In genomic region chr17:5802656-5802955, GRCm38 (mm10) we compare ENCODE assay signal across 19 mouse cellular contexts. TPM values are rescaled to one million over a fixed set of nuclear protein-coding genes. Genes with fewer than 3 reads are reported as not detected.
DNase-seq lines count a peak whose midpoint lies in the region; ATAC-seq and TF ChIP-seq lines count a peak whose summit lies in the region.
"Had no signal": no experiment of that assay in that cellular context is flagged by ENCODE, and none has a peak within 500 bp of the region (broad histone marks: within the 10 kb centered on the region; RNA-seq: fewer than 3 reads in every experiment).

No protein-coding gene starts in this region.

- H3K4me1 ChIP-seq in thymus, adult 2 months (replicated peaks; ENCODE audit: control insufficient read depth, insufficient read depth, low read length) = peaks cover 50% of the 10 kb centered on the region
- peaks cover 18% of the 10 kb centered on the region for H3K4me1 ChIP-seq in kidney, embryonic 16.5 days (ENCODE audit: insufficient read depth, low read length)

- H3K4me2 ChIP-seq in kidney, embryonic 16.5 days (replicated peaks; ENCODE audit: low read depth, low read length) = no peak overlapping the region
- H3K4me2 ChIP-seq: embryonic facial prominence, embryonic 12.5 days; neural tube, embryonic 13.5 days; stomach, embryonic 15.5 days had no signal

- no peaks in the 10 kb centered on the region for H3K36me3 ChIP-seq in thymus, adult 2 months (ENCODE audit: control insufficient read depth, insufficient read depth, low read length)
- no peaks in the 10 kb centered on the region for H3K36me3 ChIP-seq in kidney, embryonic 16.5 days (ENCODE audit: insufficient read depth, low read length)
- H3K36me3 ChIP-seq: embryonic facial prominence, embryonic 12.5 days; neural tube, embryonic 13.5 days; stomach, embryonic 15.5 days had no signal

- no peak for TF ChIP-seq CTCF in thymus, adult 2 months (IDR thresholded peaks at IDR 0.05; ENCODE audit: borderline replicate concordance, control insufficient read depth, extremely low read depth, insufficient read depth, low read length, poor library complexity)

- no peak overlapping the region for H3K4me3 ChIP-seq in thymus, adult 2 months (ENCODE audit: control insufficient read depth, insufficient read depth, low read length)
- H3K4me3 ChIP-seq in kidney, embryonic 16.5 days (ENCODE audit: low read length) = no peak overlapping the region
- H3K4me3 ChIP-seq: embryonic facial prominence, embryonic 12.5 days; neural tube, embryonic 13.5 days; stomach, embryonic 15.5 days had no signal

- WGBS in thymus, adult 2 months = 1% methylated on average over 5 of the region's 5 CpGs
- 81% methylated on average over 5 of the region's 5 CpGs for WGBS in kidney, embryonic 16.5 days

- H3K9me3 ChIP-seq in kidney, embryonic 16.5 days (ENCODE audit: low read length) = no peaks in the 10 kb centered on the region
- H3K9me3 ChIP-seq: embryonic facial prominence, embryonic 12.5 days; neural tube, embryonic 13.5 days; stomach, embryonic 15.5 days had no signal

- peak; percentile 31 for ATAC-seq in common myeloid progenitor, adult 5-6 weeks (replicated peaks; ENCODE audit: low read depth, poor library complexity, severe bottlenecking)
- ATAC-seq in kidney, embryonic 16.5 days (ENCODE audit: low FRiP score, low TSS enrichment) = no peak
- no peak for ATAC-seq in cerebellum, adult (ENCODE audit: insufficient number of reproducible peaks, low FRiP score, low TSS enrichment)
- ATAC-seq: forebrain, embryonic 16.5 days; hindbrain, postnatal 0 days had no signal

- no peak overlapping the region for H3K27ac ChIP-seq in thymus, adult 2 months (ENCODE audit: control insufficient read depth, insufficient read depth, low read length)
- no peak overlapping the region for H3K27ac ChIP-seq in kidney, embryonic 16.5 days (ENCODE audit: low read length)
- H3K27ac ChIP-seq: embryonic facial prominence, embryonic 12.5 days; hindbrain, postnatal 0 days; neural tube, embryonic 13.5 days; stomach, embryonic 15.5 days had no signal

- DNase-seq in A20 (ENCODE audit: low read depth, low spot score) = peak; percentile 13
- DNase-seq in CD4-positive helper T cell, adult 2 months (ENCODE audit: low read depth, low spot score) = peak; percentile 73
- peak; percentile 48 for DNase-seq in thymus, adult 2 months
- no peak for DNase-seq in urinary bladder, postnatal 10 days (ENCODE audit: low spot score)
- DNase-seq in cerebellum, adult 18-20 months = no peak
- DNase-seq: cerebellum, adult 11-12 months; cerebellum, postnatal 36 days; heart, adult 18-20 months; heart, postnatal 4 days; lung, adult 2 months; right cerebral cortex, postnatal 25 days had no signal

- H3K27me3 ChIP-seq in thymus, adult 2 months (ENCODE audit: control insufficient read depth, insufficient read depth, low read length) = no peaks in the 10 kb centered on the region
- H3K27me3 ChIP-seq in kidney, embryonic 16.5 days (ENCODE audit: insufficient read depth, low read length) = no peaks in the 10 kb centered on the region
- H3K27me3 ChIP-seq: embryonic facial prominence, embryonic 12.5 days; neural tube, embryonic 13.5 days; stomach, embryonic 15.5 days had no signal

- no peak overlapping the region for H3K9ac ChIP-seq in kidney, embryonic 16.5 days (replicated peaks; ENCODE audit: low read length)
- H3K9ac ChIP-seq: embryonic facial prominence, embryonic 12.5 days; neural tube, embryonic 13.5 days; stomach, embryonic 15.5 days had no signal

- no peak for TF ChIP-seq POLR2A in thymus, adult 2 months (IDR thresholded peaks at IDR 0.05; ENCODE audit: control insufficient read depth, extremely low read depth, insufficient read depth, low read length, poor library complexity)

RNA-seq across cellular contexts. Expression of gene Snx9, which starts 38.5 kb away (rescaled TPM):
- 28.0 and 36.5 TPM in 2 replicates for total RNA-seq in common myeloid progenitor, adult 5-6 weeks (2017)
- 11.2 and 12.5 TPM in 2 replicates for polyA plus RNA-seq in thymus, adult 2 months (2012; rRNA removed)
- 31.9 and 34.0 TPM in 2 replicates for polyA plus RNA-seq in kidney, embryonic 16.5 days (2015; fragmentation: Nextera tagmentation; extraction: Ambion mirVana)

Comparison
In these comparisons a context has a peak if more than half of its experiments do, and no peak if none do; other contexts are left out.
1. DNase-seq: peak in A20 (single experiment), CD4-positive helper T cell, adult 2 months (single experiment) and thymus, adult 2 months (single experiment); none in urinary bladder, postnatal 10 days (single experiment) and cerebellum, adult 18-20 months (0 of 2).